Mouse (Mus musculus): ENCODE results near the gene Smndc1.

Gene Smndc1

GRCm38 (mm10) chr19:53383336-53383735, 7.0 kb downstream of the Smndc1 start:
- DNase-seq (ENCODE audit: low read depth) = no peak

GRCm38 (mm10) chr19:53378421-53378820, 12.0 kb downstream of the Smndc1 start:
- no peak for DNase-seq (ENCODE audit: low read depth)

GRCm38 (mm10) chr19:53377652-53378051, 12.7 kb downstream of the Smndc1 start:
- no peak for DNase-seq (ENCODE audit: low read depth)

GRCm38 (mm10) chr19:53375816-53376215, 14.6 kb downstream of the Smndc1 start:
- no peak for DNase-seq (ENCODE audit: low read depth)

GRCm38 (mm10) chr19:53375299-53375698, 15.1 kb downstream of the Smndc1 start:
- DNase-seq (ENCODE audit: low read depth) = no peak

GRCm38 (mm10) chr19:53373570-53373969, 16.8 kb downstream of the Smndc1 start:
- DNase-seq (ENCODE audit: low read depth) = no peak

- DNase-seq (ENCODE audit: low read depth) = no peak
Observed at GRCm38 (mm10) chr19:53371666-53372065, 18.7 kb downstream of the Smndc1 start, which contains the start of gene Gm10197. TSS of gene Gm10197 (minus strand) at chr19:53371766.

- DNase-seq (ENCODE audit: low read depth) = no peak
Observed at GRCm38 (mm10) chr19:53370233-53370632, 20.1 kb downstream of the Smndc1 start.

- peak; percentile 70 for DNase-seq (ENCODE audit: low read depth)
Observed at GRCm38 (mm10) chr19:53369469-53370043, 20.8 kb downstream of the Smndc1 start.

- DNase-seq (ENCODE audit: low read depth) = no peak
Observed at GRCm38 (mm10) chr19:53366881-53367280, 23.5 kb downstream of the Smndc1 start.

GRCm38 (mm10) chr19:53366057-53366775, 24.2 kb downstream of the Smndc1 start:
- no peak for DNase-seq (ENCODE audit: low read depth)

GRCm38 (mm10) chr19:53364963-53365362, 25.4 kb downstream of the Smndc1 start:
- DNase-seq (ENCODE audit: low read depth) = peak; percentile 13

- DNase-seq (ENCODE audit: low read depth) = no peak
Observed at GRCm38 (mm10) chr19:53364551-53364950, 25.8 kb downstream of the Smndc1 start.

GRCm38 (mm10) chr19:53362967-53363366, 27.4 kb downstream of the Smndc1 start:
- DNase-seq (ENCODE audit: low read depth) = peak; percentile 34

- DNase-seq (ENCODE audit: low read depth) = no peak
Observed at GRCm38 (mm10) chr19:53360265-53360958, 30.0 kb downstream of the Smndc1 start.

- no peak for DNase-seq (ENCODE audit: low read depth)
Observed at GRCm38 (mm10) chr19:53359160-53360033, 31.0 kb downstream of the Smndc1 start.

GRCm38 (mm10) chr19:53355065-53355464, 35.3 kb downstream of the Smndc1 start:
- DNase-seq (ENCODE audit: low read depth) = no peak

GRCm38 (mm10) chr19:53354271-53355000, 35.9 kb downstream of the Smndc1 start:
- DNase-seq (ENCODE audit: low read depth) = no peak

GRCm38 (mm10) chr19:53353864-53354263, 36.5 kb downstream of the Smndc1 start:
- no peak for DNase-seq (ENCODE audit: low read depth)

- DNase-seq (ENCODE audit: low read depth) = no peak
Observed at GRCm38 (mm10) chr19:53345766-53346165, 44.6 kb downstream of the Smndc1 start.

- DNase-seq (ENCODE audit: low read depth) = no peak
Observed at GRCm38 (mm10) chr19:53344062-53344461, 46.3 kb downstream of the Smndc1 start.
